Comparison of ENCODE assay signal across 11 mouse cellular contexts in genomic region chr6:100971462-100971955, GRCm38 (mm10).
"Had no signal": no experiment of that assay in that cellular context is flagged by ENCODE, and none has a peak within 500 bp of the region (broad histone marks: within the 10 kb centered on the region; RNA-seq: fewer than 3 reads in every experiment).

No protein-coding gene starts in this region.

- DNase-seq: kidney, adult 18-20 months; kidney, postnatal 14 days; lung, embryonic 14.5 days; lung, postnatal 14 days; midbrain, embryonic 14.5 days; thymus, postnatal 4 days had no signal

- ATAC-seq: liver, embryonic 12.5 days had no signal

- H3K27ac ChIP-seq: kidney, embryonic 15.5 days; limb, embryonic 15.5 days; liver, embryonic 12.5 days; macrophage; stomach, postnatal 0 days had no signal

- H3K27me3 ChIP-seq: kidney, embryonic 15.5 days; limb, embryonic 15.5 days; liver, embryonic 12.5 days had no signal

- H3K4me1 ChIP-seq: liver, embryonic 12.5 days had no signal

- H3K9me3 ChIP-seq: kidney, embryonic 15.5 days; limb, embryonic 15.5 days; liver, embryonic 12.5 days had no signal

- H3K36me3 ChIP-seq: kidney, embryonic 15.5 days; limb, embryonic 15.5 days; liver, embryonic 12.5 days had no signal

- H3K9ac ChIP-seq: kidney, embryonic 15.5 days; limb, embryonic 15.5 days; liver, embryonic 12.5 days; lung, embryonic 14.5 days had no signal

- H3K4me2 ChIP-seq: kidney, embryonic 15.5 days; limb, embryonic 15.5 days; liver, embryonic 12.5 days; lung, embryonic 14.5 days had no signal

- H3K4me3 ChIP-seq: kidney, embryonic 15.5 days; limb, embryonic 15.5 days; liver, embryonic 12.5 days had no signal
